Mouse (Mus musculus) embryo, embryonic 11 days (tissue): ENCODE results near the gene Gm9837.

Experiments used
- DNase-seq: peaks from one replicate; pipeline ENCODE4 v3.0.0-alpha.2; 2015

Gm9837 gene

GRCm38 (mm10) chr11:53425251-53425650 lies 45.0 kb downstream of the Gm9837 start:
- DNase-seq, result no peak

GRCm38 (mm10) chr11:53424826-53425225 lies 45.5 kb downstream of the Gm9837 start:
- no peak for DNase-seq

- DNase-seq, result no peak
Observed at GRCm38 (mm10) chr11:53423036-53423435, 47.2 kb downstream of the Gm9837 start, which contains the start of gene Leap2. TSS of gene Leap2 (minus strand) at chr11:53423170.
